In genomic region chr2:52335087-52335486, GRCm38 (mm10) we compare ENCODE assay signal across 11 mouse cellular contexts.
"Had no signal": no experiment of that assay in that cellular context is flagged by ENCODE, and none has a peak within 500 bp of the region (broad histone marks: within the 10 kb centered on the region; RNA-seq: fewer than 3 reads in every experiment).

No protein-coding gene starts in this region.

- H3K4me3 ChIP-seq: midbrain, embryonic 12.5 days had no signal

- H3K27ac ChIP-seq: kidney, postnatal 0 days; liver, embryonic 14.5 days; midbrain, embryonic 12.5 days had no signal

- ATAC-seq: midbrain, embryonic 16.5 days had no signal

- H3K27me3 ChIP-seq: midbrain, embryonic 12.5 days had no signal

- H3K9ac ChIP-seq: liver, embryonic 14.5 days; midbrain, embryonic 12.5 days had no signal

- H3K9me3 ChIP-seq: midbrain, embryonic 12.5 days had no signal

- H3K4me1 ChIP-seq: midbrain, embryonic 12.5 days had no signal

- H3K36me3 ChIP-seq: midbrain, embryonic 12.5 days had no signal

- H3K4me2 ChIP-seq: midbrain, embryonic 12.5 days had no signal

- DNase-seq: kidney, adult 11 months; kidney, adult 9 months; kidney, postnatal 36 days; lung, adult 18-20 months; right cerebral cortex, postnatal 14 days; thymus, adult 2 months; thymus, postnatal 25 days had no signal
